Mouse (Mus musculus) large intestine, adult 2 months (tissue): ENCODE results near the gene Chac2. TPM values are rescaled to one million over a fixed set of nuclear protein-coding genes. Genes with fewer than 3 reads are reported as not detected.
"Not testable (repeated sequence)": the region's sequence is repeated elsewhere in the genome, so short reads cannot be mapped to it uniquely, and the experiment has no call there.

Experiments
- DNase-seq: peaks from one replicate; pipeline ENCODE4 v3.0.0-alpha.2; 2012; ENCODE audit warnings: low read depth, low spot score
- WGBS: fragments of 180-500 bp; shearing (Covaris S2); methylation state at CpG from one replicate; pipeline ENCODE4 v1.1.7; 2018; 5-methylcytosine and 5-hydroxymethylcytosine counted together
- polyA plus RNA-seq: library from polyadenylated mRNA; depleted of rRNA; stranded (reverse); fragments of >200 nt; gene quantifications from 2 replicates; pipeline ENCODE4 v1.2.3, GENCODE M21; 2012; rRNA removed

Chac2 gene
- polyA plus RNA-seq = 2.2 and 2.5 TPM in 2 replicates

GRCm38 (mm10) chr11:30985877-30986624 lies at the start of gene Chac2:
Chac2 (minus strand) TSS chr11:30986350.
- peak; percentile 76 for DNase-seq
- under 1% methylated on average over 22 of the region's 22 CpGs for WGBS

GRCm38 (mm10) chr11:31034958-31035357 lies 48.8 kb upstream of the Chac2 start:
- no peak for DNase-seq
- WGBS = 97% methylated on average over 4 of the region's 4 CpGs

- DNase-seq = not testable (repeated sequence)
- 84% methylated on average over 15 of the region's 15 CpGs for WGBS
Observed at GRCm38 (mm10) chr11:31017466-31017865, 31.3 kb upstream of the Chac2 start.

- DNase-seq = not testable (repeated sequence)
- 84% methylated on average over 1 of the region's 1 CpGs for WGBS
Observed at GRCm38 (mm10) chr11:31009668-31010067, 23.5 kb upstream of the Chac2 start.

- 52% methylated on average over 4 of the region's 4 CpGs for WGBS
- DNase-seq = no peak
Observed at GRCm38 (mm10) chr11:31001169-31001908, 15.2 kb upstream of the Chac2 start.

- DNase-seq = no peak
- WGBS = 80% methylated on average over 2 of the region's 2 CpGs
Observed at GRCm38 (mm10) chr11:31000028-31000427, 13.9 kb upstream of the Chac2 start.

- WGBS = 84% methylated on average over 2 of the region's 2 CpGs
Observed at GRCm38 (mm10) chr11:30998704-30999103, 12.6 kb upstream of the Chac2 start.

GRCm38 (mm10) chr11:30998199-30998598 lies 12.0 kb upstream of the Chac2 start:
- no peak for DNase-seq
- 89% methylated on average over 5 of the region's 5 CpGs for WGBS

More at GRCm38 (mm10) chr11:30998704-30999103, 12.6 kb upstream of the Chac2 start:
- no peak for DNase-seq

GRCm38 (mm10) chr11:30996670-30997069 lies 10.5 kb upstream of the Chac2 start:
- WGBS = 83% methylated on average over 3 of the region's 3 CpGs

GRCm38 (mm10) chr11:30986625-30987017 lies 471 bp upstream of the Chac2 start:
- WGBS = 0% methylated on average over 2 of the region's 2 CpGs
- no peak for DNase-seq

More at GRCm38 (mm10) chr11:30996670-30997069, 10.5 kb upstream of the Chac2 start:
- DNase-seq = no peak

GRCm38 (mm10) chr11:30985237-30985636 lies 913 bp downstream of the Chac2 start:
- no peak for DNase-seq
- WGBS = 31% methylated on average over 2 of the region's 2 CpGs

GRCm38 (mm10) chr11:30954279-30954725 lies 31.8 kb downstream of the Chac2 start, which contains the start of gene Erlec1:
Erlec1 (minus strand) TSS chr11:30954335.
- DNase-seq = peak; percentile 67
- WGBS = 0% methylated on average over 40 of the region's 40 CpGs

- under 1% methylated on average over 31 of the region's 32 CpGs for WGBS
- peak; percentile 21 for DNase-seq
Observed at GRCm38 (mm10) chr11:30953469-30954154, 32.5 kb downstream of the Chac2 start.

GRCm38 (mm10) chr11:30952829-30953228 lies 33.3 kb downstream of the Chac2 start:
- WGBS = 19% methylated on average over 5 of the region's 5 CpGs

GRCm38 (mm10) chr11:30943522-30943921 lies 42.6 kb downstream of the Chac2 start:
- DNase-seq = no peak
- WGBS = 82% methylated on average over 2 of the region's 2 CpGs

More at GRCm38 (mm10) chr11:30952829-30953228, 33.3 kb downstream of the Chac2 start:
- peak; percentile 31 for DNase-seq

GRCm38 (mm10) chr11:30928498-30928897 lies 57.7 kb downstream of the Chac2 start:
- 95% methylated on average over 1 of the region's 1 CpGs for WGBS
- no peak for DNase-seq

- no peak for DNase-seq
Observed at GRCm38 (mm10) chr11:30928079-30928478, 58.1 kb downstream of the Chac2 start.
